Mouse (Mus musculus) intestine, embryonic 15.5 days (tissue): ENCODE results near the gene Gm15013. TPM values are rescaled to one million over a fixed set of nuclear protein-coding genes. Genes with fewer than 3 reads are reported as not detected.

ENCODE experiments used
- polyA plus RNA-seq: library from polyadenylated mRNA; unstranded; fragments of >200 nt; fragmentation: Nextera tagmentation; extraction: Ambion mirVana; gene quantifications from 2 replicates; pipeline ENCODE4 v1.2.1, GENCODE M21; 2015

Gm15013 gene
- polyA plus RNA-seq, 1 experiment from 2014 or later, result 0.25 TPM

Other genes starting within 250 kb of the Gm15013 start
- gene D330045A20Rik, start 234.1 kb downstream of the Gm15013 start, polyA plus RNA-seq, result 3.3 and 4.0 TPM in 2 replicates
- 128 and 141 TPM in 2 replicates for gene Rnf128, start 151.2 kb downstream of the Gm15013 start, polyA plus RNA-seq
- 3.0 and 3.4 TPM in 2 replicates for gene Tbc1d8b, start 29.5 kb downstream of the Gm15013 start, polyA plus RNA-seq
- not detected in 2 replicates for gene Ripply1, start 67.9 kb upstream of the Gm15013 start, polyA plus RNA-seq
- 54.1 and 59.8 TPM in 2 replicates for gene Cldn2, start 86.3 kb upstream of the Gm15013 start, polyA plus RNA-seq
- 13.3 TPM in 2 replicates for gene Morc4, start 157.2 kb upstream of the Gm15013 start, polyA plus RNA-seq